Mouse (Mus musculus): ENCODE results near the gene Lonp2.

Lonp2 gene

DNA sequence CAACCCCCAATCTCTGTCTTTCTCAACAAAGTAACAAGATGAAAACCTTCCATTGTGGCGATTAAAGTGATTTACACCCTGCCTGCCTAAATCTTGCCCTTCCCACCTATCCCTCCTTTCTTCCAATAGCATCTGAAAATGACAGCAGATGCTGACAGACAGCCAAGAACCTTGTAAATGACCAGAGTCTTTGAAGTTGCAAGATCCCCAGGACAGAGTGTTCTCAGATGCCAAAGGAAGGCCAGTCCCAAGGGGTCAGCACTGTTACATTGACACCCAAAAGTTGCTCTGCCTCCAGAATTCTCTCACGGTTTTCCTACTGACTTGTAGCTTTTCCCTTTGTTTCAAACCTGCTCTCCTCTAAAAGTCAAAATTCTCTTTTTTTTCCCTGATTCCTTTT lies 126.0 kb downstream of the Lonp2 start:
- DNase-seq (ENCODE audit: low spot score): no peak

DNA sequence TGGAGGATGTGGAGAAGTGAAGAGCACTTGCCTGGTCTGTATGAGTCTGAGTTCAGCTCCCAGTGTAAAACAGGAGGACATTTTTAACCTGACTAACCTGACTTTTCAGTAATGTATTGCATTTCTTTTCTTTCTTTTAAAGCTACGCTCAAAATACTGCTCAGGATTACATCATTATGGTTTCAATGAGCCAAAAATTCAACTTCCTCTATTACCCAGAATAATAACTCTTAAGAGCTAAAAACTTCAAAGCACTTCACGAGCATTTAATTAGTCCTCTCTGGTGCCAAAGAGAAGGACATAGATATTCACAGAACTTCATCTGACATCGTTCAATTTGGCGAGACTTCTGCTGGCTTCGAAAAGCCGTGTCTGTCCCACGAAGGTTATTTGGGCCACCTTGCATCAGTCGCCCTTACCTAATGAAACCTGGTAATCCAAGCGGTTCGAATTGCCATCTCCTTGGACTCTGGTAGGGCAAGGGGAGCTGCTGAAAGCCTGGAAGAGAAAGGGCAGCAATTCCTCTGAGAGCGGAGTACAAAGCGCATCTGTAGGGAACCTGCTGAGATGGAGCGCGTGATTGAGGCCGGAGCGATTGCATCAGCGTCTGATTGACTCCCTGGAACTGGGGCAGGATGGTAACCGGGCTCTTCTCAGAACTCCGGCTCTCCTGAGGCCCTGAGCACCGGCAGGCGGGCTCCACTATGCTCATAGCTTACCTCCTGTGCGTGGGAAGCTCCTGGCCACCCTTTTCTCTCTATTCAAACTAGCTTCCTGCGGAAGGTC lies 133.3 kb downstream of the Lonp2 start:
- DNase-seq (ENCODE audit: low spot score): peak; percentile 52

DNA sequence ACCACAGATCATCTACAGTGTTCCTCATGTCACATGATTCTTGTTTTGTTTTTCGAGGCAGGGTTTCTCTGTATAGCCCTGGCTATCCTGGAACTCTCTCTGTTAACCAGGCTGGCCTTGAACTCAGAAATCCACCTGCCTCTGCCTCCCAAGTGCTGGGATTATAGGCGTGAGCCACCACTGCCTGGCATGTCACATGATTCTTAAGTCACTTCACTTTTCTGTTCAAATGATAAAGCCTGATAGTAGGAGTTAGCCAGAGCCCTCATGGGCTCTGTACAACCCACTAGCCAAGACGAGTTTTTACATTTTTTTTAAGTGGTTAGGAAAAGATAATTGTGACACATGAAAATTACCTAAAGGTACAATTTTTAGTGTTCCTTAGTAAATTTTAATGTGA lies 134.8 kb downstream of the Lonp2 start:
- no peak for DNase-seq (ENCODE audit: low spot score)

DNA sequence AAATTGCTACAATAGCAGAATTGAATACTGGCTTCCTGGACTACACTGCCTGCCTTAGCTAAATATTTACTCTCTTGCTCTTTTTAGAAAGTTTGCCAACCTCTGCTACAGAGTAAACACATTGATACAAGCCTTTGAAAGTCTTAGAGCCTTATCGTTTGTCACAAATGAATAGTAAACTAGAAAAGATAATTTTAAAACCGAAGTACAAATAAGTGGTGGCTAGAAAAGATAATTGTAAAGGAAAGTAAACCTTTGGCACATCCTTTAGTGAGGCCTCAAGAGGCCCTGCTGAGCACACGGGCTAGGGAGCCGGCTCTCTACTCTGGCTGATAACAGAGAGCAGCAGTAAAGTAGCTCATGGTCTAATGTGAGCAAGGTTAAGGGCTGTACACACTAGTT lies 135.2 kb downstream of the Lonp2 start:
- peak; percentile 47 for DNase-seq (ENCODE audit: low spot score)

DNA sequence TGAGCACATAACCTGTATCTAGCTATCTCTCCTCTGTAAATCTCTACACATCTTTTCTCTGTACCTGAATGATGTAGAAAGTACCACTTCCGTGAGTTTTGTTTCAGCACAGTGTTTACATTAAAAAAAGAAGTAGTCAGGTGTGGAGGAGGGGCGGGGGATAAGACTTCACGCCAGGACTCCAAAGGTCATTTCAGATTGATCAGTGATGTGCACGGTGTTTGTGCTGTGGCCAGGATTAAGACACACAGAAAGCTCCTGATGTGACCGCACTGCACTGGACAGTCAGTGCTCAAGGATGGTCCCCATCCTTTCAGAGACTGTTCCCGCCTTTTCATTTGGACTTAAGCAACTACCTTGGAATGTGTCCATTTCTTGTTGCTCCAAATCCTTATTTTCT lies 136.9 kb downstream of the Lonp2 start:
- DNase-seq (ENCODE audit: low spot score): no peak

DNA sequence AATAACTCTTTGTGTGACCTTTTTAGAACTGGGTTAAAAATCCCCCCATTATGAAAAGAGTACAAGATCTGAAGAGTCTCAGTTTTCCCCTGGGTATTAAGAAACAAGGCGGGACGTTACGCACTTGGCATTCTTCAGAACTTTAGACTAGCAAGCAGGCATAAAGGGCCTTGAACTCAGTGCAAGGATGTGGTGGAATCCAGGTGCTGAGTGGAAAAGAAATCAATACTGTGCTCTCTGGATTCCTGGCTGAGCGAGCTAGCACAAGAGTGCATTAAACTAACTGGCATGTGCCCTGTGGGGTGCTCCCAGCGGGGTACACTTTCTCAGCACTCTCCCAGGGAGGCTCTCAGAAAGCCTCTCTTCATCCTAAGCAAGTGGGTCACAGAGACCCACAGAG lies 139.0 kb downstream of the Lonp2 start:
- DNase-seq (ENCODE audit: low spot score): no peak

DNA sequence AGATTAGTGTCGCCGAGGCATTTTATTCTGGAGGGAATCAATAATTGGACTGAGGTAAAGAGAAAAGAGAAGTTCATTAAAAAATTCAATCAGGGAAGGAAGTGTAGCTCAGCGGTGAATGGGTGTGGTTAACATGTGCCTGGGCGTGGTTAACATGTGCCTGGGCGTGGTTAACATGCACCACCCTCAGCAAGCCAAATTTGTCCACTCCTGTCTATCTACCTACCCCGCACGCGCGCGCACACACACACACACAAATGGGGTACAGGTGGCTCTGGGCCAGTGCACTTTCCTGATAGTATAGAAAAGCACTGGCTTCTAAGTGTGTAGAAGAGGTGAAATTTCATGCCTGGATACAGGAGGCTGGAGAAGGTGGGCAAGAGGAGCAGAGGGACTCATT lies 141.3 kb downstream of the Lonp2 start:
- DNase-seq (ENCODE audit: low spot score): no peak

DNA sequence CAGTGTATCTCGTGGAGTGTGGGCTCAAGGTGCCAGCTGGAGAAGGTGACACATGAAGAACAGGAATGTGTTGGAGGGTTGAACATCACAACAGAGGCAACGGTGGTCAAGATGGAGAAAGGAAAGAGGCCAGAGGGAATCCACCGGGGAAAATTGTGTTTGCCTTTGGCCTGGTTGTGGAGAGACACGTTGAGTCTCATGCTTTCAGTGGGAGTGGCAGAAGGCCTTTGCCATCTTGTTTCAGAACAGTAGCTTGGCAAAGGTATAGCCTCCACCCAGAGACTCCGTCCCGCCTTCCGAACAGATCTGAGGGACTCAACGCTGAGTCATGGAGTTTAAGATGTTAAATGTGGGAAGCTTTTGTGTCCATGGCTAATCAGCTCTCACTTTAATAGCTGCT lies 141.8 kb downstream of the Lonp2 start:
- DNase-seq (ENCODE audit: low spot score): no peak

DNA sequence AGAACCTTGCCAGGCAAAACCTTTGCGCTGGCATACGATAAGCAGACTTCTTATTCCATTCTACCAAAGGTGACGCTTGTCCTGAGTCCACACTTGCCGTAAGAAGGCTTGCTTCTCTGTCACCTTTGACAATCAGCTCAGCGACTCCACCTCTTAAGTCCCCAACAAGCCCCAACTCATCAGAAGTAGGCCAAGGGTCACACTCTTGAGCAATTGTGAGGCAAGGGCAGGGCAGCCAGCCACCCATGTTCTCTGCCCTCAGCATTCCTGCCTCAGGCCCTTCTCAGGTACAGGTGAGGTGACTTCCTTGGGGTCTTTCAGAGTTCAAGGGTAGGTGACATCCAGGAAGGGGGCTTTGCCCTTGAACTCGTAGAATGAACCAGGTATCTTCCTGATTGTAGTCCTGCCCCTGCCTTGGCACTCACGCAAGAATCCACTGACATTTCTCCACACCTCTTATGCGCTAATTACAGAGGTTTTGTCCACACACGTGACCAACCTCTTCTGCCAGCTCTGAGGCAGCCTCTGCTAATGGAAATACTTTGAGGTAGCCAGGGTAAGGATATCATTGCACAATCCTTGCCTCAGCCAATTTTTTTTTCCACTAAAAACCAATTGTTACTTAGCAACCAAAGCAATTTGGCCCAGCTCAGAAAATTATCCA lies 142.8 kb downstream of the Lonp2 start:
- peak; percentile 81 for DNase-seq (ENCODE audit: low spot score)

DNA sequence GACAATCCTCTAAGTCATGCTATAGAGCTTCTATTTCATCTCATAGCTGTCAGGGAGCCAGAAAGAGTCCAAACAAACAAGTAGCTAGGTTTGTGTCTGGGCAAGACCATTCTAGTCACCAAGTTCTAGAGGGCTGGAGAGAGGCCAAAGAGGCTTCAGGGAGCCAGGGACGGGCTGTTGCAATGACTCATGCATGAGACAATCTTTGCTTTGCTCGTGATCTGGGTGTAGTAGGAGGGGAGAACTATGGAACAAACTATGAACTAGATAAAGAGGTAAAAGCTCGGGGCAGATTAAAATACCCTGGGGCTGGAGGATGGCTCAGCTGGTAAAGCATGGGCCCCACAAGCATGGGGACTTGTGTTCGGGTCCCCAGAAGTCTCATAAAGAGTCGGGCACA lies 144.7 kb downstream of the Lonp2 start:
- DNase-seq (ENCODE audit: low spot score): peak; percentile 65

DNA sequence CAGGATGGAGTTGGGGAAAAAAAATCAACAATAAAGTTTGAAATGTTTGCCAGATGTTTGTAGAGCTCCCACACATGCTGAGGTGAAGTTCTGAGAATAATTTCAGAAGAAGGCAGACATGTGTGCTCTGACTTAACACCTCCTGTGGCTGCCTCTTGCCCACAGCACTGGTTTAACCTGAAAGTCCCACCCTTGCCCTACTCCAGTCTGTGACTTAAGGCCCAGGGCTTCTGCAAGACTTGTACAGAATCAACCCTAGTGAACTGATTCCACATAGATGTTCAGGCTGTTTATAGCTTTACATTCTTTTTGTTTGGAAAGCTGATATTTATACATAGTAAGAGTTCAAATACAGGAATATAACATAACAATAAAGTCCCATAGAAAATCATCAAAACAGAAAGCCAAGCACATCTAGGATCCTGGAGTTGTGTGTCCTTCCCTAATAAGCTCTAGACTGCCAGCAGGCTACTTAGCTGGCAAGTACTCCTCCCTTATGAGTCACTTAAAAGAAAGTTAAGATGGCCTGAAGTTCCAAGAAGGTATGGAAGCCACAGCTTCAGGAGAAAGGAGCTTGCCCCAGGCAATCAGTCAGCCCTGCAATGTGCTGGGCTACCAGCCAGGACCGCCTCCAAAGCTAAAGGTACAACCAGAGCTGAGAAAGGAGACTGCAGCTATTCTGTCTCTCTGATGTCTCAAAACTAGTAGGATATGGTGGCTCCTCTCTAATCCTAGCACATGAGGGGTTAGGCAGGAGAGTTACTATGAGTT lies 146.3 kb downstream of the Lonp2 start:
- no peak for DNase-seq (ENCODE audit: low spot score)

Data from lung, postnatal 25 days (tissue).